Mouse (Mus musculus) left cerebral cortex, postnatal 4 days (tissue): ENCODE measurements around the gene Tenm1. TPM values are rescaled to one million over a fixed set of nuclear protein-coding genes. Genes with fewer than 3 reads are reported as not detected.

Experiments
- DNase-seq: peaks from one replicate; pipeline ENCODE4 v3.0.0-alpha.2; 2022
- intact Hi-C: fragments of 180-260 bp; cut with DNase I; formaldehyde crosslinking; loops from one replicate; pipeline ENCODE4 v1.15.1; 2025
- total RNA-seq, 2 experiments: library from RNA; stranded (reverse); gene quantifications; 2 replicates each; pipeline ENCODE4 v1.2.3; 2021

Gene Tenm1
- total RNA-seq, 2 experiments from 2014 or later = 89.8 to 92.8 TPM

- intact Hi-C loops = no loop called here
- DNase-seq = no peak
Observed at GRCm38 (mm10) chrX:42967611-42968010, 461.3 kb downstream of the Tenm1 start.

- DNase-seq = no peak
- intact Hi-C loops = no loop called here
Observed at GRCm38 (mm10) chrX:42861731-42862130, 567.2 kb downstream of the Tenm1 start.

GRCm38 (mm10) chrX:42781566-42781965 is 647.4 kb downstream of the Tenm1 start:
- DNase-seq = no peak
- intact Hi-C loops = no loop called here

- intact Hi-C loops = no loop called here
- no peak for DNase-seq
Observed at GRCm38 (mm10) chrX:42718078-42718785, 710.7 kb downstream of the Tenm1 start.

GRCm38 (mm10) chrX:42700291-42700690 is 728.6 kb downstream of the Tenm1 start:
- intact Hi-C loops = no loop called here
- DNase-seq = no peak

GRCm38 (mm10) chrX:42647131-42647530 is 781.8 kb downstream of the Tenm1 start:
- DNase-seq = no peak
- intact Hi-C loops = no loop called here

GRCm38 (mm10) chrX:42580521-42580920 is 848.4 kb downstream of the Tenm1 start:
- intact Hi-C loops = no loop called here
- DNase-seq = no peak

- intact Hi-C loops = no loop called here
- DNase-seq = no peak
Observed at GRCm38 (mm10) chrX:42558683-42559082, 870.2 kb downstream of the Tenm1 start.

- intact Hi-C loops = no loop called here
- peak; percentile 39 for DNase-seq
Observed at GRCm38 (mm10) chrX:42557284-42557683, 871.6 kb downstream of the Tenm1 start.

- no peak for DNase-seq
- intact Hi-C loops = no loop called here
Observed at GRCm38 (mm10) chrX:42548513-42548912, 880.4 kb downstream of the Tenm1 start.

- intact Hi-C loops = no loop called here
- DNase-seq = no peak
Observed at GRCm38 (mm10) chrX:42545076-42545475, 883.9 kb downstream of the Tenm1 start.

- peak; percentile 68 for DNase-seq
- intact Hi-C loops = no loop called here
Observed at GRCm38 (mm10) chrX:42540756-42541053, 888.2 kb downstream of the Tenm1 start.

GRCm38 (mm10) chrX:42540030-42540755 is 888.7 kb downstream of the Tenm1 start:
- intact Hi-C loops = no loop called here
- peak; percentile 32 for DNase-seq

GRCm38 (mm10) chrX:42530703-42531102 is 898.2 kb downstream of the Tenm1 start:
- no peak for DNase-seq
- intact Hi-C loops = no loop called here

- no peak for DNase-seq
- intact Hi-C loops = no loop called here
Observed at GRCm38 (mm10) chrX:42522868-42523267, 906.1 kb downstream of the Tenm1 start.

GRCm38 (mm10) chrX:42512567-42512966 is 916.4 kb downstream of the Tenm1 start:
- intact Hi-C loops = no loop called here
- DNase-seq = no peak

GRCm38 (mm10) chrX:42511105-42511504 is 917.8 kb downstream of the Tenm1 start:
- intact Hi-C loops = no loop called here
- DNase-seq = no peak

GRCm38 (mm10) chrX:42502291-42503043 is 926.5 kb downstream of the Tenm1 start, which contains the start of gene Sh2d1a:
TSS of gene Sh2d1a (plus strand) at chrX:42502453.
- no peak for DNase-seq
- intact Hi-C loops = no loop called here

- intact Hi-C loops = no loop called here
Observed at GRCm38 (mm10) chrX:42500538-42500937, 928.4 kb downstream of the Tenm1 start.

GRCm38 (mm10) chrX:42490336-42490735 is 938.6 kb downstream of the Tenm1 start:
- DNase-seq = peak; percentile 27
- intact Hi-C loops = no loop called here

More at GRCm38 (mm10) chrX:42500538-42500937, 928.4 kb downstream of the Tenm1 start:
- no peak for DNase-seq

GRCm38 (mm10) chrX:42489446-42489845 is 939.5 kb downstream of the Tenm1 start, which contains the start of gene Tex13c2:
TSS of gene Tex13c2 (plus strand) at chrX:42489691.
- DNase-seq = no peak
- intact Hi-C loops = no loop called here
